Mouse (Mus musculus): ENCODE data around the gene Efna1. TPM values are rescaled to one million over a fixed set of nuclear protein-coding genes. Genes with fewer than 3 reads are reported as not detected.

Efna1 gene
- total and polyA plus RNA-seq, 3 experiments = not detected

DNA sequence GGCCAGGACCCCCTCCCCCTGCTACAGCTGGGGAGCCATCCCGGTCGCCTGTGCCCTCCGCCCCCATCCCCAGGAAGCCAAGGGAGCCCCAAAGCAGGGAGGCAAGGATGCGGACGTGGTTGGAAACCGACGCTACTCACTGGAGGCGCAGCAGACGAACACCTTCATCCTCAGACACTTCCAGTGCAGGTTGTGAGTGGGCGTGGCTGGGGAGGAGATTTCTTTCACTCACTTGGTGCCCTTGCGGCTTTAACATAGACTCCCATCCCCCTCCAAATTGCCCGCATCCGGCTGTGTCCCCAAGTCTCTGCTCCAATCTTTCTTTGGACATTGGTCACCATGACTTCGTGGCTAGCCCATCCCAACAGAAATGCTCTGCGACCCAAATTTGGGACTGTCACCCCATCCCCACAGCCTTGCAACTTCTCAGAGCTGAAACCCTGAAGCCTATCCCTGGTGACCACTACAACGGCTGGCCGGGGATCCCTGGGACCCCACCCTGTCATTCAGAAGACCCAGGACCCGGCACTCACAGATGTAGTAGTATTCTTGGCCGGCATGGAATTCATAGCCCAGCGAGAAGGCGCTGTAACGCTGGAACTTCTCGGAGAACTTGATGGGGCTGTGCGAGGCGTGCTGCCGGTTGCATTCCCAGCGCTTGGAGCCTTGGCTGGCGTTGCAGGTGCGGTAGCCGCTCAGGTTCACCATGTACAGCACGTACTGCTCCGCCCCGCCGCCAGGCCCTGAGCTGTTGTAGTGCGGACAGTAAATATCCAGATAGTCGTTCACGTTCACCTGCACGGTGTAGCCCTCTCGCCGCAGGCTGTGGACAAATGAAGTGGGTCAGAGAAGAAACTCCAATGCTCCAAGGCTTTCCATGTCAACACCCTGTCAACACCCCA lies 35.2 kb upstream of the Efna1 start:
- Histone ChIP-seq H3K4me3 (ENCODE audit: control insufficient read depth in 1 of 2, insufficient read depth in 1 of 2, low read depth in 2 of 2, low read length in 2 of 2) (no peak overlapping the region), H3K36me3 (ENCODE audit: control insufficient read depth in 1 of 2, insufficient read depth in 2 of 2, low read length in 2 of 2) (no peaks in the 10 kb centered on the region), H3K27me3 (ENCODE audit: control insufficient read depth in 1 of 2, insufficient read depth in 2 of 2, low read length in 2 of 2) (peaks cover 19 to 28% of the 10 kb centered on the region in 2 experiments), H3K27ac (ENCODE audit: control insufficient read depth, low read depth, low read length) (no peak overlapping the region), H3K4me1 (ENCODE audit: control insufficient read depth in 1 of 2, insufficient read depth in 2 of 2, low read length in 2 of 2) (no peaks in the 10 kb centered on the region; a peak in 1 of 4 replicates), H3K9ac (ENCODE audit: control insufficient read depth, low read depth, low read length, poor library complexity, severe bottlenecking) (no peak overlapping the region), H3K9me3 (replicated peaks; ENCODE audit: insufficient read depth, low read length) (no peaks in the 10 kb centered on the region), H3K79me2 (ENCODE audit: control insufficient read depth, insufficient read depth, low read length, poor library complexity) (no peaks in the 10 kb centered on the region)
- TF ChIP-seq E2F4 (IDR thresholded peaks at IDR 0.05; ENCODE audit: borderline replicate concordance, low read depth, low read length) = no peak
- no peak for TF ChIP-seq USF1 (IDR thresholded peaks at IDR 0.05; ENCODE audit: low read depth, low read length)
- TF ChIP-seq GATA1 (IDR thresholded peaks at IDR 0.05; ENCODE audit: low read depth, low read length) = no peak
- TF ChIP-seq ELF1 (IDR thresholded peaks at IDR 0.05; ENCODE audit: low read depth, low read length) = no peak
- DNase-seq (ENCODE audit: low read depth, low spot score) = peak; percentile 31

DNA sequence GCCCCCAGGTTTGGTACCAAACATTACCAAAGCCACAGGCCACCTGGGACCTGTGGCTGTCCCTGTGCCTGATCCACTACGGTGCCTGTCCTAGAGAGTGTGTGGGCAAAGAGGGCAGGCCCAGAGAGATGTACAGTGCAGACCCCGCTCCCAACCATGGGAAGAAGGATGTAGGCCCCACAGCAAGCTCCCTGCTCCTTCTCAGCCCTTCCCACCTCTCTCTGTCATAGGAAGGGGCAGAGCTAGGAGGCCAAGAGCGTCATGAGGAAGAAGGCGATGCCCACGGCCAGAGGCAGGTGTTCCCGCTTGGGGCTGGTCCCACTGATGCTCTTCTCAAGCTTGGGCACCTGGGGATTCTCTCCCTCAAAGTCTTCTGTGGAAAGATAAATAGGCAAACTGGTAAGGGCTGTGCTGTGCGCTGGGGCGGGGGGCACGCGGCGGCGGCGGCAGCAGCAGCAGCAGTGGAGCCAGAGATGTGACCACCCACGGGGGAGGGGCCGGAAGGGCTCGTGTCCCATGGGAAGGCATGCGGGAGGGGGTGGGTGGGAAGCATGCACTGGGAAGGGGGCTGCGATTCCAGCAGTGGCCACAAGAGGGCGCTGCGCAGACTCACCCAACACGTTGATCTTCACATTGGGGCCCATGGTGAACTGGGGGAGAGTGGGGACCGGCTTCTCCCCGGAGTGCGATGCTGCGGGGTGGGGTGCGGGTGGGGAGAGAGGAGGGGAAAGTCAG lies 34.4 kb upstream of the Efna1 start:
- Histone ChIP-seq H3K79me2 (ENCODE audit: control insufficient read depth, insufficient read depth, low read length, poor library complexity) (no peaks in the 10 kb centered on the region), H3K36me3 (ENCODE audit: control insufficient read depth in 1 of 2, insufficient read depth in 2 of 2, low read length in 2 of 2) (no peaks in the 10 kb centered on the region), H3K9ac (ENCODE audit: control insufficient read depth, low read depth, low read length, poor library complexity, severe bottlenecking) (no peak overlapping the region), H3K4me1 (ENCODE audit: control insufficient read depth in 1 of 2, insufficient read depth in 2 of 2, low read length in 2 of 2) (no peaks in the 10 kb centered on the region; a peak in 1 of 4 replicates), H3K9me3 (replicated peaks; ENCODE audit: insufficient read depth, low read length) (no peaks in the 10 kb centered on the region), H3K27me3 (ENCODE audit: control insufficient read depth in 1 of 2, insufficient read depth in 2 of 2, low read length in 2 of 2) (peaks cover 12 to 36% of the 10 kb centered on the region in 2 experiments), H3K4me3 (ENCODE audit: control insufficient read depth in 1 of 2, insufficient read depth in 1 of 2, low read depth in 2 of 2, low read length in 2 of 2) (no peak overlapping the region), H3K27ac (ENCODE audit: control insufficient read depth, low read depth, low read length) (no peak overlapping the region)
- DNase-seq (ENCODE audit: low read depth, low spot score) = peak; percentile 77
- TF ChIP-seq RCOR1 (IDR thresholded peaks at IDR 0.05; ENCODE audit: low read depth, low read length) (no peak), TCF12 (IDR thresholded peaks at IDR 0.05; ENCODE audit: low read depth, low read length) (no peak), MYB (IDR thresholded peaks at IDR 0.05; ENCODE audit: low read depth, low read length) (no peak), CHD1 (IDR thresholded peaks at IDR 0.05; ENCODE audit: low read depth, low read length) (no peak), SIN3A (IDR thresholded peaks at IDR 0.05; ENCODE audit: low read length) (no peak), MXI1 (IDR thresholded peaks at IDR 0.05; ENCODE audit: low read depth, low read length) (no peak), UBTF (IDR thresholded peaks at IDR 0.05; ENCODE audit: borderline replicate concordance, insufficient read depth, low read depth, low read length) (no peak), NELFE (IDR thresholded peaks at IDR 0.05; ENCODE audit: low read depth, low read length) (no peak), ZNF384 (IDR thresholded peaks at IDR 0.05; ENCODE audit: low read depth, low read length) (no peak), HCFC1 (IDR thresholded peaks at IDR 0.05; ENCODE audit: low read depth, low read length) (0 out of 2 replicates have a peak, but pooled peaks have one; percentile 26), SMC3 (IDR thresholded peaks at IDR 0.05; ENCODE audit: low read depth, low read length) (peak; percentile 68), TBP (IDR thresholded peaks at IDR 0.05; ENCODE audit: low read depth, low read length) (no peak), RAD21 (IDR thresholded peaks at IDR 0.05; ENCODE audit: low read depth, low read length) (peak; percentile 29), KAT2A (conservative IDR thresholded peaks at IDR 0.05; ENCODE audit: low read depth, low read length) (no peak), USF1 (IDR thresholded peaks at IDR 0.05; ENCODE audit: low read depth, low read length) (no peak), ETS1 (IDR thresholded peaks at IDR 0.05; ENCODE audit: low read depth, low read length) (no peak), ZKSCAN1 (IDR thresholded peaks at IDR 0.05; ENCODE audit: low read depth, low read length) (no peak), POLR2AphosphoS2 (IDR thresholded peaks at IDR 0.05; ENCODE audit: low read length) (no peak), ELF1 (IDR thresholded peaks at IDR 0.05; ENCODE audit: low read depth, low read length) (no peak), E2F4 (IDR thresholded peaks at IDR 0.05; ENCODE audit: borderline replicate concordance, low read depth, low read length) (no peak), MAZ (IDR thresholded peaks at IDR 0.05; ENCODE audit: low read depth, low read length) (peak; percentile 65; the same call in 1 of the 2 replicates), USF2 (IDR thresholded peaks at IDR 0.05; ENCODE audit: borderline replicate concordance in 1 of 2, insufficient read depth in 1 of 2, low read depth in 1 of 2, low read length in 2 of 2) (no peak), JUND (IDR thresholded peaks at IDR 0.05; ENCODE audit: low read depth, low read length) (no peak), BHLHE40 (IDR thresholded peaks at IDR 0.05; ENCODE audit: borderline replicate concordance, low read depth, low read length) (0 out of 2 replicates have a peak, but pooled peaks have one; percentile 23), EP300 (IDR thresholded peaks at IDR 0.05; ENCODE audit: low read depth in 1 of 2, low read length in 2 of 2) (no peak), NRF1 (IDR thresholded peaks at IDR 0.05; ENCODE audit: insufficient read depth, low read depth, low read length, poor library complexity, severe bottlenecking) (0 out of 2 replicates have a peak, but pooled peaks have one; percentile 11), POLR2A (IDR thresholded peaks at IDR 0.05; ENCODE audit: control insufficient read depth in 1 of 2, insufficient read depth in 1 of 2, low read depth in 1 of 2, low read length in 2 of 2, poor library complexity in 1 of 2) (no peak)

Measured in MEL (cell line).